Comparison of ENCODE assay signal across 8 mouse cellular contexts in genomic region chr8:125557391-125558108, GRCm38 (mm10). TPM values are rescaled to one million over a fixed set of nuclear protein-coding genes. Genes with fewer than 3 reads are reported as not detected.
DNase-seq lines count a peak whose midpoint lies in the region; ATAC-seq and TF ChIP-seq lines count a peak whose summit lies in the region.

No protein-coding gene starts in this region.

- no peak for TF ChIP-seq EP300 in liver, postnatal 0 days (IDR thresholded peaks at IDR 0.05; ENCODE audit: low read depth)

- no peaks in the 10 kb centered on the region for H3K9me3 ChIP-seq in forebrain, embryonic 16.5 days (ENCODE audit: control insufficient read depth, low read length)
- no peaks in the 10 kb centered on the region for H3K9me3 ChIP-seq in liver, postnatal 0 days (ENCODE audit: low read length)

- 60% methylated on average over 10 of the region's 10 CpGs for WGBS in forebrain, embryonic 16.5 days
- 53% methylated on average over 10 of the region's 10 CpGs for WGBS in liver, postnatal 0 days (ENCODE audit: insufficient replicate concordance)

- H3K9ac ChIP-seq in forebrain, embryonic 16.5 days (replicated peaks; ENCODE audit: low read depth, low read length), result peak overlapping the region; percentile 42
- H3K9ac ChIP-seq in liver, postnatal 0 days (replicated peaks), result no peak overlapping the region; the same call in 1 of the 2 replicates

- no peaks in the 10 kb centered on the region for H3K36me3 ChIP-seq in forebrain, embryonic 16.5 days (ENCODE audit: control insufficient read depth, insufficient read depth)
- no peaks in the 10 kb centered on the region for H3K36me3 ChIP-seq in liver, postnatal 0 days (replicated peaks; ENCODE audit: insufficient read depth, low read length)

- no peak for ATAC-seq in forebrain, embryonic 16.5 days
- ATAC-seq in liver, postnatal 0 days, result peak; percentile 8; the same call in 1 of the 2 replicates

- DNase-seq in CD4-positive, CD25-positive, alpha-beta regulatory T cell, adult 2 months (ENCODE audit: low read depth, low spot score), result peak; percentile 58
- peak; percentile 39 for DNase-seq in MN1 (ENCODE audit: low spot score)
- no peak for DNase-seq in liver, postnatal 0 days
- no peak for DNase-seq in right cerebral cortex, adult 18-20 months
- no peak for DNase-seq in left cerebral cortex, postnatal 10 days (ENCODE audit: extremely low spot score in 1 of 2, low spot score in 2 of 2)
- no peak for DNase-seq in left cerebral cortex, postnatal 14 days (ENCODE audit: low spot score in 2 of 2)
- DNase-seq in thymus, postnatal 14 days, result no peak

- no peak overlapping the region; the same call in 1 of the 2 replicates for H3K4me2 ChIP-seq in forebrain, embryonic 16.5 days (ENCODE audit: low read length)
- peak overlapping the region; percentile 18 for H3K4me2 ChIP-seq in liver, postnatal 0 days (ENCODE audit: low read depth, low read length)

- H3K27me3 ChIP-seq in forebrain, embryonic 16.5 days (replicated peaks; ENCODE audit: control insufficient read depth, insufficient read depth, low read length), result no peaks in the 10 kb centered on the region
- no peaks in the 10 kb centered on the region for H3K27me3 ChIP-seq in liver, postnatal 0 days (ENCODE audit: insufficient read depth, low read length)

- TF ChIP-seq CTCF in liver, postnatal 0 days (IDR thresholded peaks at IDR 0.05; ENCODE audit: low read depth), result no peak

- no peak overlapping the region for H3K4me3 ChIP-seq in forebrain, embryonic 16.5 days (replicated peaks; ENCODE audit: low read length)
- H3K4me3 ChIP-seq in liver, postnatal 0 days (ENCODE audit: low read depth, low read length), result no peak overlapping the region

- H3K4me1 ChIP-seq in forebrain, embryonic 16.5 days (replicated peaks; ENCODE audit: control insufficient read depth, insufficient read depth, low read length), result peaks cover 47% of the 10 kb centered on the region
- peaks cover 38% of the 10 kb centered on the region for H3K4me1 ChIP-seq in liver, postnatal 0 days (ENCODE audit: insufficient read depth)

- intact Hi-C loops in left cerebral cortex, postnatal 10 days (cut with DNase I), result no loop called here
- intact Hi-C loops in left cerebral cortex, postnatal 14 days (cut with DNase I), result no loop called here

- H3K27ac ChIP-seq in forebrain, embryonic 16.5 days (ENCODE audit: low read length), result peak overlapping the region; percentile 97
- peak overlapping the region; percentile 69 for H3K27ac ChIP-seq in liver, postnatal 0 days (ENCODE audit: low read depth)

RNA-seq across cellular contexts. Expression of gene Sipa1l2, which starts 12.1 kb away (rescaled TPM):
- 32.8 and 33.4 TPM in 2 replicates for polyA plus RNA-seq in forebrain, embryonic 16.5 days (2015; fragmentation: Nextera tagmentation; extraction: Ambion mirVana)
- 0.44 and 0.47 TPM in 2 replicates for polyA plus RNA-seq in liver, postnatal 0 days (2015; fragmentation: Nextera tagmentation; extraction: Ambion mirVana)
- total RNA-seq in left cerebral cortex, postnatal 10 days (2021), result 10 to 100 TPM; 36.6 to 38.6 TPM
- 10 to 100 TPM; 37.7 to 41.5 TPM for total RNA-seq in left cerebral cortex, postnatal 14 days (2021)

Comparison
In these comparisons a context has a peak if more than half of its experiments do, and no peak if none do; other contexts are left out.
1. DNase-seq: peak in CD4-positive, CD25-positive, alpha-beta regulatory T cell, adult 2 months (single experiment) and MN1 (single experiment); none in liver, postnatal 0 days (single experiment), right cerebral cortex, adult 18-20 months (single experiment), left cerebral cortex, postnatal 10 days (0 of 2), left cerebral cortex, postnatal 14 days (0 of 2) and thymus, postnatal 14 days (single experiment).